Mouse (Mus musculus) hindbrain, embryonic 16.5 days (tissue): ENCODE data around the gene P3h2. TPM values are rescaled to one million over a fixed set of nuclear protein-coding genes. Genes with fewer than 3 reads are reported as not detected.

Experiments
- ATAC-seq: fragments of 200-750 bp; cut with Nextera tagmentation; 2 replicates; pipeline ENCODE4 v1.8.0; 2017; ENCODE audit warnings: moderate TSS enrichment, moderate library complexity
- H3K27ac ChIP-seq: fragments of 300-500 bp; sonication (generic); 2 replicates; pipeline ENCODE4 v1.5.1; 2014; ENCODE audit warnings: low read depth, mild to moderate bottlenecking, control low read depth, low read length, moderate library complexity
- H3K27me3 ChIP-seq: fragments of 300-500 bp; sonication (generic); replicated peaks from 2 replicates; pipeline ENCODE4 v1.6.1; 2014; ENCODE audit warnings: low read length; ENCODE audit not compliant: control insufficient read depth, insufficient read depth
- H3K36me3 ChIP-seq: fragments of 300-500 bp; sonication (generic); 2 replicates; pipeline ENCODE4 v1.6.1; 2014; ENCODE audit warnings: mild to moderate bottlenecking, low read length, moderate library complexity, mixed read lengths; ENCODE audit not compliant: control insufficient read depth, insufficient read depth
- H3K4me1 ChIP-seq: fragments of 300-500 bp; sonication (generic); 2 replicates; pipeline ENCODE4 v1.6.1; 2014; ENCODE audit warnings: low read depth, low read length; ENCODE audit not compliant: control insufficient read depth, insufficient read depth
- H3K4me2 ChIP-seq: fragments of 300-500 bp; sonication (generic); 2 replicates; pipeline ENCODE4 v1.6.1; 2014; ENCODE audit warnings: mild to moderate bottlenecking, low read length, control low read depth, moderate library complexity
- H3K4me3 ChIP-seq: fragments of 300-500 bp; sonication (generic); 2 replicates; pipeline ENCODE4 v1.5.1; 2014; ENCODE audit warnings: mild to moderate bottlenecking, low read length, control low read depth, moderate library complexity
- H3K9ac ChIP-seq: fragments of 300-500 bp; sonication (generic); 2 replicates; pipeline ENCODE4 v1.6.1; 2014; ENCODE audit warnings: low read depth, mild to moderate bottlenecking, control low read depth, low read length, moderate library complexity
- H3K9me3 ChIP-seq: fragments of 300-500 bp; sonication (generic); 2 replicates; pipeline ENCODE4 v1.6.1; 2014; ENCODE audit warnings: mild to moderate bottlenecking, low read length, moderate library complexity; ENCODE audit not compliant: control insufficient read depth
- WGBS: fragments of 180-500 bp; shearing (Covaris S2); extraction: QIAGEN DNeasy Blood & Tissue Kit; methylation state at CpG from one replicate; pipeline ENCODE4 v1.1.7; 2014; 5-methylcytosine and 5-hydroxymethylcytosine counted together
- polyA plus RNA-seq: library from polyadenylated mRNA; unstranded; fragments of >200 nt; fragmentation: Nextera tagmentation; extraction: Ambion mirVana; gene quantifications from 2 replicates; pipeline ENCODE4 v1.2.1, GENCODE M21; 2015

The P3h2 gene
- polyA plus RNA-seq, result 0.81 and 1.5 TPM in 2 replicates

- H3K4me1 ChIP-seq, result peaks cover 9% of the 10 kb centered on the region; the same call in 1 of the 2 replicates
- H3K4me2 ChIP-seq, result peak within 1 kb of the TSS; percentile 84
- H3K27ac ChIP-seq, result peak within 1 kb of the TSS; percentile 72
- peak; percentile 94 for ATAC-seq
- H3K4me3 ChIP-seq, result peak within 1 kb of the TSS; percentile 81
- no peaks in the 10 kb centered on the region for H3K36me3 ChIP-seq
- H3K27me3 ChIP-seq, result no peaks in the 10 kb centered on the region; the same call in 1 of the 2 replicates
- 0 out of 2 replicates have a peak, but pooled peaks cover 3% of the 10 kb centered on the region for H3K9me3 ChIP-seq
- peak within 1 kb of the TSS; percentile 82 for H3K9ac ChIP-seq
- under 1% methylated on average over 77 of the region's 101 CpGs for WGBS
These were observed at the start of gene P3h2 for GRCm38 (mm10) chr16:26105115-26105974. Gene P3h2, minus strand, starts transcription at chr16:26105784.

GRCm38 (mm10) chr16:26152258-26152657 lies 46.7 kb upstream of the P3h2 start:
- Histone ChIP-seq H3K27me3 (no peaks in the 10 kb centered on the region), H3K27ac (no peak overlapping the region), H3K9ac (no peak overlapping the region), H3K36me3 (no peaks in the 10 kb centered on the region), H3K9me3 (no peaks in the 10 kb centered on the region), H3K4me3 (no peak overlapping the region), H3K4me2 (no peak overlapping the region), H3K4me1 (no peaks in the 10 kb centered on the region)
- WGBS, result 93% methylated on average over 2 of the region's 2 CpGs
- ATAC-seq, result no peak

- no peak overlapping the region for H3K27ac ChIP-seq
- no peak overlapping the region for H3K4me2 ChIP-seq
- no peaks in the 10 kb centered on the region for H3K9me3 ChIP-seq
- no peak for ATAC-seq
- 82% methylated on average over 1 of the region's 1 CpGs for WGBS
- H3K9ac ChIP-seq, result no peak overlapping the region
- no peaks in the 10 kb centered on the region for H3K27me3 ChIP-seq
- H3K4me3 ChIP-seq, result no peak overlapping the region
- no peaks in the 10 kb centered on the region for H3K4me1 ChIP-seq
- H3K36me3 ChIP-seq, result no peaks in the 10 kb centered on the region
These were observed 45.4 kb upstream of the P3h2 start for GRCm38 (mm10) chr16:26150943-26151342.

GRCm38 (mm10) chr16:26146853-26147252 lies 41.3 kb upstream of the P3h2 start:
- no peaks in the 10 kb centered on the region for H3K9me3 ChIP-seq
- WGBS, result 93% methylated on average over 1 of the region's 1 CpGs

GRCm38 (mm10) chr16:26131126-26131525 lies 25.5 kb upstream of the P3h2 start:
- Histone ChIP-seq H3K36me3 (no peaks in the 10 kb centered on the region), H3K4me3 (no peak overlapping the region), H3K9ac (no peak overlapping the region), H3K4me2 (no peak overlapping the region), H3K4me1 (no peaks in the 10 kb centered on the region), H3K27me3 (no peaks in the 10 kb centered on the region), H3K9me3 (no peaks in the 10 kb centered on the region), H3K27ac (no peak overlapping the region)
- 87% methylated on average over 1 of the region's 1 CpGs for WGBS
- no peak for ATAC-seq

More at GRCm38 (mm10) chr16:26146853-26147252, 41.3 kb upstream of the P3h2 start:
- Histone ChIP-seq H3K27ac (no peak overlapping the region), H3K4me1 (no peaks in the 10 kb centered on the region), H3K4me2 (no peak overlapping the region), H3K9ac (no peak overlapping the region), H3K4me3 (no peak overlapping the region), H3K27me3 (no peaks in the 10 kb centered on the region), H3K36me3 (no peaks in the 10 kb centered on the region)
- ATAC-seq, result no peak

- H3K4me3 ChIP-seq, result no peak overlapping the region
- H3K9ac ChIP-seq, result no peak overlapping the region
- no peak overlapping the region for H3K4me2 ChIP-seq
- WGBS, result 66% methylated on average over 5 of the region's 5 CpGs
- peaks cover 9% of the 10 kb centered on the region; the same call in 1 of the 2 replicates for H3K4me1 ChIP-seq
- H3K36me3 ChIP-seq, result no peaks in the 10 kb centered on the region
- H3K27ac ChIP-seq, result no peak overlapping the region
- H3K9me3 ChIP-seq, result 0 out of 2 replicates have a peak, but pooled peaks cover 3% of the 10 kb centered on the region
- H3K27me3 ChIP-seq, result no peaks in the 10 kb centered on the region; the same call in 1 of the 2 replicates
- ATAC-seq, result no peak
These were observed 1.0 kb upstream of the P3h2 start for GRCm38 (mm10) chr16:26106618-26107017.

- no peaks in the 10 kb centered on the region; the same call in 1 of the 2 replicates for H3K27me3 ChIP-seq
- 0 out of 2 replicates have a peak, but pooled peaks cover 3% of the 10 kb centered on the region for H3K9me3 ChIP-seq
- H3K9ac ChIP-seq, result peak overlapping the region; percentile 82
- H3K36me3 ChIP-seq, result no peaks in the 10 kb centered on the region
- WGBS, result 7% methylated on average over 5 of the region's 5 CpGs
- peak; percentile 44 for ATAC-seq
- peaks cover 9% of the 10 kb centered on the region; the same call in 1 of the 2 replicates for H3K4me1 ChIP-seq
- H3K4me3 ChIP-seq, result peak overlapping the region; percentile 81
- H3K4me2 ChIP-seq, result peak overlapping the region; percentile 84
- peak overlapping the region; percentile 72 for H3K27ac ChIP-seq
These were observed 545 bp upstream of the P3h2 start for GRCm38 (mm10) chr16:26106041-26106617.

GRCm38 (mm10) chr16:26104274-26104673 lies 1.3 kb downstream of the P3h2 start:
- ATAC-seq, result no peak
- Histone ChIP-seq H3K4me1 (peaks cover 9% of the 10 kb centered on the region; the same call in 1 of the 2 replicates), H3K4me3 (peak overlapping the region; percentile 81)

GRCm38 (mm10) chr16:26102856-26103255 lies 2.7 kb downstream of the P3h2 start:
- no peak for ATAC-seq
- Histone ChIP-seq H3K4me3 (no peak overlapping the region), H3K27me3 (no peaks in the 10 kb centered on the region; the same call in 1 of the 2 replicates), H3K4me2 (no peak overlapping the region), H3K27ac (no peak overlapping the region), H3K9ac (no peak overlapping the region), H3K4me1 (peaks cover 9% of the 10 kb centered on the region; the same call in 1 of the 2 replicates), H3K9me3 (no peaks in the 10 kb centered on the region), H3K36me3 (no peaks in the 10 kb centered on the region)
- 89% methylated on average over 2 of the region's 2 CpGs for WGBS

More at GRCm38 (mm10) chr16:26104274-26104673, 1.3 kb downstream of the P3h2 start:
- no peaks in the 10 kb centered on the region; the same call in 1 of the 2 replicates for H3K27me3 ChIP-seq
- no peaks in the 10 kb centered on the region for H3K36me3 ChIP-seq
- peak overlapping the region; percentile 84 for H3K4me2 ChIP-seq
- 0 out of 2 replicates have a peak, but pooled peaks cover 3% of the 10 kb centered on the region for H3K9me3 ChIP-seq
- WGBS, result 50% methylated on average over 4 of the region's 4 CpGs
- no peak overlapping the region for H3K27ac ChIP-seq
- no peak overlapping the region for H3K9ac ChIP-seq
